Mouse (Mus musculus) testis, adult 2 months (tissue): ENCODE results near the gene Gm10718.
"Not testable (repeated sequence)": the region's sequence is repeated elsewhere in the genome, so short reads cannot be mapped to it uniquely, and the experiment has no call there.

Experiments used
- CTCF ChIP-seq: fragments of 200-500 bp; IDR thresholded peaks from 2 replicates; pipeline ENCODE4 v1.5.1; 2012; ENCODE audit warnings: low read depth, mild to moderate bottlenecking, inconsistent platforms, low read length, moderate library complexity; ENCODE audit not compliant: control insufficient read depth, insufficient read depth, insufficient replicate concordance
- POLR2A ChIP-seq: fragments of 200-500 bp; IDR thresholded peaks from 2 replicates; pipeline ENCODE4 v1.6.1; 2012; ENCODE audit warnings: low read depth, mild to moderate bottlenecking, inconsistent platforms, low read length, moderate library complexity; ENCODE audit not compliant: control insufficient read depth

DNA sequence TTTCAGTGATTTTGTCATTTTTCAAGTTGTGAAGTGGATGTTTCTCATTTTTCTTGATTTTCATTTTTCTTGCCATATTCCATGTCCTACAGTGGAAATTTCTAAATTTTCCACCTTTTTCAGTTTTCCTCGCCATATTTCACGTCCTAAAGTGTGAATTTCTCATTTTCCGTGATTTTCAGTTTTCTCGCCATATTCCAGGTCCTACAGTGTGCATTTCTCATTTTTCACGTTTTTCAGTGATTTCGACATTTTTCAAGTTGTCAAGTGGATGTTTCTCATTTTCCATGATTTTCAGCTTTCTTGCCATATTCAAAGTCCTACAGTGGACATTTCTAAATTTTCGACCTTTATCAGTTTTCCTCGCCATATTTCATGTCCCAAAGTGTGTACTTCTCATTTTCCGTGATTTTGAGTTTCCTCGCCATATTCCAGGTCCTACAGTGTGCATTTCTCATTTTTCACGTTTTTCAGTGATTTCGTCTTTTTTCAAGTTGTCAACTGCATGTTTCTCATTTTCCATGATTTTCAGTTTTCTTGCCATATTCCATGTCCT, 1.6 kb downstream of the Gm10718 start, which contains the start of gene Gm10717:
- TF ChIP-seq POLR2A, CTCF: not testable (repeated sequence)
